Mouse (Mus musculus) midbrain, embryonic 10.5 days (tissue): ENCODE measurements around the gene Dgat2. TPM values are rescaled to one million over a fixed set of nuclear protein-coding genes. Genes with fewer than 3 reads are reported as not detected.

ENCODE experiments used
- DNase-seq: peaks from one replicate; pipeline ENCODE4 v3.0.0-alpha.2; 2017; ENCODE audit warnings: low spot score
- H3K27ac ChIP-seq: fragments of 300-500 bp; sonication (generic); replicated peaks from 2 replicates; pipeline ENCODE4 v1.5.1; 2016; ENCODE audit warnings: mild to moderate bottlenecking
- H3K27me3 ChIP-seq: fragments of 300-500 bp; sonication (generic); 2 replicates; pipeline ENCODE4 v1.6.1; 2016; ENCODE audit warnings: low read depth, mild to moderate bottlenecking; ENCODE audit not compliant: poor library complexity, severe bottlenecking
- H3K36me3 ChIP-seq: fragments of 300-500 bp; sonication (generic); 2 replicates; pipeline ENCODE4 v1.6.1; 2016; ENCODE audit warnings: mild to moderate bottlenecking, moderate library complexity
- H3K4me1 ChIP-seq: fragments of 300-500 bp; sonication (generic); 2 replicates; pipeline ENCODE4 v1.6.1; 2016
- H3K4me3 ChIP-seq: fragments of 300-500 bp; sonication (generic); 2 replicates; pipeline ENCODE4 v1.5.1; 2016; ENCODE audit warnings: mild to moderate bottlenecking, moderate library complexity
- H3K9me3 ChIP-seq: fragments of 300-500 bp; sonication (generic); replicated peaks from 2 replicates; pipeline ENCODE4 v1.6.1; 2016; ENCODE audit warnings: mild to moderate bottlenecking
- WGBS: fragments of 180-500 bp; shearing (Covaris S2); methylation state at CpG from one replicate; pipeline ENCODE4 v1.1.7; 2016; 5-methylcytosine and 5-hydroxymethylcytosine counted together
- polyA plus RNA-seq: library from polyadenylated mRNA; unstranded; fragments of >200 nt; fragmentation: Nextera tagmentation; extraction: Ambion mirVana; gene quantifications from 2 replicates; pipeline ENCODE4 v1.2.1, GENCODE M21; 2016

The Dgat2 gene
- polyA plus RNA-seq, 1 experiment from 2014 or later = 13.6 TPM

DNA sequence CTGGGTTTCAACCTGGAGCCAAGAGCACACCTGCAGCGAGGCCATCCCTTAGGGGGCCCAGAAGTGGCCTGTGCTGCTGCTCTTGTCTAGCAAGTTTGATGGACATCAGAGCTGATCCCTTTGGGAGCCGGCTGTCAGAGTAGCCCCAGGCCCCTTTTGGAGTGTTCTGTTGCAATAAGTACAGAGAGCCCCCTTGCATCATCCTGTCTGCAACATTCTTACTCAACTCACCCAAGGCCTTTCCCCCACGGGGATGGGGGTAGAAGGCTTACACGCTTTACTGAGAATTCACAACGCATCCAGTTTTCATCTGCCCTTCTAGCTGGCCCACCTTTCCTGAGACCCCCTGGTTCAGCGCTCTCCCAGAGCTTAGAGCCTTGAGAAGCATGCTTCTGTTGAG is 6.1 kb upstream of the Dgat2 start:
- no peak for DNase-seq
- Histone ChIP-seq H3K27ac (no peak overlapping the region), H3K9me3 (no peaks in the 10 kb centered on the region), H3K4me3 (no peak overlapping the region), H3K4me1 (peaks cover under 1% of the 10 kb centered on the region; the same call in 1 of the 2 replicates), H3K27me3 (peaks cover 13% of the 10 kb centered on the region), H3K36me3 (no peaks in the 10 kb centered on the region)
- WGBS = 75% methylated on average over 6 of the region's 6 CpGs

DNA sequence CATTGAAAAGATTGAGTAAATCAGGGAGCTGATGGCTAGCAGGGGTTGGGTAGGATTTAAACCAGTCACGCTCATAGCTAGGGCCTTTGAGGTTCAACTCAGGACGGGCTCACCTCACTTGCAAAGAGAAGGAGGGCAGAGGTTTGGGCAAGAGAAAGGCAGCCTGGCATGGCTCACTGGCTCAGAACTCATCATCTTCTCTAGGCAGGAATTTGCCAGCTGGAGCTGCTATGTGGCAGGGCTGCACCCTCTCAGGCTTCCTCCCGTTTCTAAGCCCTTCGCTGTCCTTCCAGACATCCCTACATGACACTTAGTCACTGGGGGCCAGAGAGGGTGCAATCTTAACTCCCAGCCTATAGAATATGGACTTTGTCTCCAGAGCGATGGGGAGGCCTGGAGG is 4.9 kb upstream of the Dgat2 start:
- no peak for DNase-seq
- H3K4me3 ChIP-seq = no peak overlapping the region
- no peaks in the 10 kb centered on the region for H3K36me3 ChIP-seq
- H3K27me3 ChIP-seq = peaks cover 18% of the 10 kb centered on the region
- H3K4me1 ChIP-seq = peaks cover 9% of the 10 kb centered on the region
- H3K9me3 ChIP-seq = no peaks in the 10 kb centered on the region
- H3K27ac ChIP-seq = no peak overlapping the region
- 87% methylated on average over 5 of the region's 5 CpGs for WGBS

DNA sequence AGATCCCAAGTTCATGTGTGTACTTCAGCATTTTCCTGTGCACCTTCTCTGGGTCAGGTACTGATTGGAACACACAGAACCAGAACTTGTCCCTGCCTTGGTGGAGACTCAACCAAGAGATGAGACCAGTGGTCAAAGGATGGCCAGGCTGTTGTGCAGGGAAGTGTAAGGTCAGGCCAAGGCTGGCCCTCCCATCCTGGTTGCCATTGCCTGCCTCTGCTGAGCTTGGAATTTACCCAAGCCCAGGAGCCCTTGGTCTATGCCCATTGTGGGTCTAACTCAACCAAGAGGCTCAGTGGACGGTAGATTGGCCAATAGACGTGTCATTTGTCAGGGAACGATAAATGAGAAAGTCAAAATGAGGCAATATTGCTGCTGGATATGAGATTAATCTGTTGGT is 2.9 kb upstream of the Dgat2 start:
- Histone ChIP-seq H3K9me3 (no peaks in the 10 kb centered on the region), H3K36me3 (no peaks in the 10 kb centered on the region), H3K27ac (no peak overlapping the region), H3K4me3 (no peak overlapping the region), H3K4me1 (peaks cover 22% of the 10 kb centered on the region), H3K27me3 (peaks cover 35% of the 10 kb centered on the region)
- 94% methylated on average over 3 of the region's 3 CpGs for WGBS
- no peak for DNase-seq

DNA sequence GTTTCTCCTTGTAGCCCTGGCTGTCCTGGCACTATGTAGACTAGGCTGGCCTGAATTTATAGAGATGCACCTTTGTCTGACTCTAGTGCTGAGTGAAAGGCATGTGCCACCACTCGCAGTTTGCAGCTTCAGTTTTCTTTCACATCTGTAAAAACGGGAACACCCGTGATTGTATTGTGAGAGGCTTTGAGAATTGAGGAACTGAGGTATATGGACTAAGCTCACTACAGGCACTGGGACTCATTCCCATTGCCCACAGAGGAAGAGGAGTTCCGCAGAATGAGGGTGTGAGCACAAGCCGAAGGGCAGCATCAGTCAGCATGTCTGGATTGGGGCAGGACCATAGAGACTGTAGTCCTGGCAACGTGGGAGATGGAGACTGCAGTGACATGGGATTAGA is 1.2 kb upstream of the Dgat2 start:
- WGBS = 77% methylated on average over 6 of the region's 6 CpGs
- Histone ChIP-seq H3K4me1 (peaks cover 22% of the 10 kb centered on the region), H3K9me3 (no peaks in the 10 kb centered on the region), H3K4me3 (no peak overlapping the region), H3K27me3 (peaks cover 40% of the 10 kb centered on the region), H3K36me3 (no peaks in the 10 kb centered on the region), H3K27ac (peak overlapping the region; percentile 93; the same call in 1 of the 2 replicates)
- DNase-seq = no peak

DNA sequence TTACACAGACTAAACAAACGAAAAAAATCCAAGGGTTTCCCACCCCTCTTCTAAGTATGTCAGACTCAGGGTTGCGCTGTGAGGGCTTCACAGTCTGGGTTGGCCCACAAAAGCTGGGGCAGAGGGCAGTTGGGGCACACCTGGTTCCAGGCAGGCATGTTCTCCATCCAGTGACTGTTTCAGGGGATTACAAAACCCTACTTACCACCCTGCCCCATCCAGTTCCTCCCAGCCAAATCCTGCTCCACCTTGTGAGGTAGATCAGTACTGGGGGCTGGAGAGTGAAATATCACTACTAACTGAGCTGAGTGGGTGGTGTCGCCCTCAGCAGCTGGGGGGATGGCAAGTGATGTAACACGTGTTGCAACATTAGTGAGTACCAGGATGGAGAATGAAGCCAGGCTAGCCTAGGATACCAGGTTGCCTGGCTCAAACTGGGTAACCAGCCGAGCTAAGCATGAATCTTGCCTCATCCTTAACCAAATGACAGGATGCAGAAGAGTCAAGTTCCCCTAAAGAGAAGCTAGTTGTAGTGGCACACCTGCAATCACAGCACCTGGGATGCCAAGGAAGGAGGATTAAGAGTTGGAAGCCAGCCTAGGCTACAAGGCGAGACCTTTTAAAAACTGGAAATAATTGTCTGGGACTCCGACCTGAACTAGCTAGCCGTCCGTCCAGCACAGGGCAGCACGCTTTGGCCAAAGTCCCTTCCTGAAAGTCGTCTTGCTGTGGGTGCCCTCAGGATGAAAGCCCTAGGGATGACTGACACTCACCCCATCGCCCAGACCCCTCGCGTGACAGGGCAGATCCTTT is 694 bp downstream of the Dgat2 start:
- Histone ChIP-seq H3K4me1 (peaks cover 33% of the 10 kb centered on the region), H3K9me3 (no peaks in the 10 kb centered on the region), H3K27ac (peak overlapping the region; percentile 93), H3K36me3 (no peaks in the 10 kb centered on the region), H3K4me3 (peak overlapping the region; percentile 76), H3K27me3 (peaks cover 40% of the 10 kb centered on the region)
- 23% methylated on average over 14 of the region's 14 CpGs for WGBS
- DNase-seq = no peak

DNA sequence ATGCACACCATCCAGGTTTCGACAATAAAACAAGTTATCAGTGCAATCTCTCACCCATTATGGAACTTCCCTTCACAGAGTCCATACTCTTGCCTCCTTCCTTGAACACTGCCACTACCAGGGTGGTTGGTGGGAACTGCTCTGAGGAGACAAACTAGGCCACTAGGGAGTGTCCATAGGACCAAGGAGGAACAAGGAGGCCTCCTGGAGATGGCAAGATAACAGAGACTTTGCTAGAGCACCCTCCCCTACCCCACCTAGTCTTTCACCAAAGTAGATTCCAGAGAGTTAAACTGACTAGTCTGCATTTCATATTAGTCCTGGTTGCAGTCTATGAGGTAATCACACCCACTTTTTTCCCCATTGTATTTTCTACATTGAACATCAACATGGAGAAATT is 2.4 kb downstream of the Dgat2 start:
- no peak for DNase-seq
- 96% methylated on average over 1 of the region's 1 CpGs for WGBS
- H3K27me3 ChIP-seq = peaks cover 35% of the 10 kb centered on the region
- H3K4me3 ChIP-seq = no peak overlapping the region
- H3K4me1 ChIP-seq = peaks cover 34% of the 10 kb centered on the region
- no peaks in the 10 kb centered on the region for H3K9me3 ChIP-seq
- H3K27ac ChIP-seq = no peak overlapping the region
- no peaks in the 10 kb centered on the region for H3K36me3 ChIP-seq

DNA sequence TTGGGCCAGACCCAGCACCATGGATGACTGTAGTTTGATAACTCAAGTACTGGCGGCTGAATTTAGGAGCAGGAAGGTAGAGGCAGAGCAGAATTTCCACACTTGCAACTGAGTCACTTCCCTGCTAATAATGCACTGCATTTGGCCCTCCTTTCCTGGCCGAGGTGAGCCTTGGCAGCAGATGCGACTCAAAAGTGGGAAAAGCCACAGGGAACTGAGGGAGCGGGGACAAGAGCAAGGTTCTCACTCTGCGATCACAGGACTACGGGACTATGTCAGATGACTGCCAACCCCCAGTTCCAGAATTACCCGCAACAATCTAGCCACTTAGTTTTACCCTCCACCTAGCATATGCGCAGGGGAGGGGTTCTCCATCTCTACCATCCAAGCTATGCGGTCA is 3.2 kb downstream of the Dgat2 start:
- DNase-seq = no peak
- no peak overlapping the region for H3K27ac ChIP-seq
- no peaks in the 10 kb centered on the region for H3K36me3 ChIP-seq
- H3K27me3 ChIP-seq = peaks cover 34% of the 10 kb centered on the region
- no peaks in the 10 kb centered on the region for H3K9me3 ChIP-seq
- no peak overlapping the region for H3K4me3 ChIP-seq
- 93% methylated on average over 9 of the region's 9 CpGs for WGBS
- peaks cover 34% of the 10 kb centered on the region for H3K4me1 ChIP-seq

DNA sequence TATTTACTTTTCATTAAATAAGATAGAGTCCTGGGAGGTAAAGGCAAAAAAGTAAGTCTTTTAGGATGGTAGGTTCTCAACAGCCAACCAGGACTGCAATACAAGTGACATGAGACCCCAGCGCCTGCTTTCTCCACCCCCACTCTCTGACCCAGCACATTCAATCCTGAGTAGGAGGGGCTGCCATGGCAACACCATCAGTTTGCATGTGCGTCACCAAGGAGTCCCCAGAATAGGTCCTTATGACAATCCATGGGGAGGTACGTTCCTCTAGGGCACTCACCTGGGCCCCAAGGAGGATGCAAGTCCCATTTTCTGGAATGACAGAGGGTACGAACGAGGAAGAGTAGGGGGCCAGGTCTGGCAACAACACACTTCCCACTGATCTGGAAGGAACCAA is 5.1 kb downstream of the Dgat2 start:
- no peak overlapping the region for H3K4me3 ChIP-seq
- H3K27ac ChIP-seq = no peak overlapping the region
- WGBS = 71% methylated on average over 5 of the region's 5 CpGs
- no peaks in the 10 kb centered on the region for H3K36me3 ChIP-seq
- H3K27me3 ChIP-seq = peaks cover 23% of the 10 kb centered on the region
- peaks cover 24% of the 10 kb centered on the region for H3K4me1 ChIP-seq
- H3K9me3 ChIP-seq = no peaks in the 10 kb centered on the region
- no peak for DNase-seq

DNA sequence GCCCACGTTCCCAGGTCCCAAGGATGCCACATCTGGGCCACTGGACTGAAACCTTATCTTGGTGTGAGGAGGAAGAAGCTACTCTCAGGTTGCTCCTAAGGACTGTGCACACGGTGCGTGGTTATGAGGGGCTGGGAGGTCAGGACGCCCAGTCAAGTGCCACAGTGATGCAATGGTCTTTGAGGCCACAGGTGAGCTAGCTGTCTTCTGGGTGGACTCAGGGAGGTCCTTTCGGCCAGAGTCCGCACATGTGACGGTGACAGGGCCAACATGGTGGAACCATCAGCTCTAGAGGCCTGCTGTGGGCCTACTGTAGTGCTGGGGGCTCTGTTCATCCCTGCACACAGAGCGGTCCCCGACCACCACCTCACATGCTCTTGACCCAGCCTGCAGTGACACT is 6.9 kb downstream of the Dgat2 start:
- WGBS = 95% methylated on average over 9 of the region's 9 CpGs

DNA sequence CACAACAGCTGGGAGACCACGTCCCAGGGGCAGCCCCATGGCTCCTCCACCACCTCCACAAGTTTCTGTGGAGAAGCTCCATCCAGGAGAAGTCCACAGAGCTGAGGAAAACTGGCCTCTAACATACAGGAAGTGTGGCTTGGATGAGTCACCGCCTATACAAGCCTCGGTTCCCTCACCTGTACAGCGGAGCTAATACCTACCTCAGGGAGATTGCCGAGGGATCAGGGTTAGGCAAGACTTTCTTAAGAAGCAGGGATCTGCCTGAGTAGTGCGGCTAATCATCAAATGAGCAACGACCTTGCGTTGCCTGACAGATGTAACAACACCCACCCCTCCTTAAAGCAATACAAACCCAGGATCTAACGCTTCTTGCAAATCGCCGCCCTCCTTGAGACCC is 7.4 kb downstream of the Dgat2 start:
- Histone ChIP-seq H3K27me3 (peaks cover 5% of the 10 kb centered on the region; the same call in 1 of the 2 replicates), H3K9me3 (no peaks in the 10 kb centered on the region)
- 89% methylated on average over 11 of the region's 11 CpGs for WGBS

More for the DNA sequence above, 6.9 kb downstream of the Dgat2 start:
- no peaks in the 10 kb centered on the region for H3K36me3 ChIP-seq
- H3K4me1 ChIP-seq = peaks cover 14% of the 10 kb centered on the region
- H3K27me3 ChIP-seq = peaks cover 8% of the 10 kb centered on the region
- H3K4me3 ChIP-seq = no peak overlapping the region
- no peaks in the 10 kb centered on the region for H3K9me3 ChIP-seq
- DNase-seq = no peak
- H3K27ac ChIP-seq = no peak overlapping the region

DNA sequence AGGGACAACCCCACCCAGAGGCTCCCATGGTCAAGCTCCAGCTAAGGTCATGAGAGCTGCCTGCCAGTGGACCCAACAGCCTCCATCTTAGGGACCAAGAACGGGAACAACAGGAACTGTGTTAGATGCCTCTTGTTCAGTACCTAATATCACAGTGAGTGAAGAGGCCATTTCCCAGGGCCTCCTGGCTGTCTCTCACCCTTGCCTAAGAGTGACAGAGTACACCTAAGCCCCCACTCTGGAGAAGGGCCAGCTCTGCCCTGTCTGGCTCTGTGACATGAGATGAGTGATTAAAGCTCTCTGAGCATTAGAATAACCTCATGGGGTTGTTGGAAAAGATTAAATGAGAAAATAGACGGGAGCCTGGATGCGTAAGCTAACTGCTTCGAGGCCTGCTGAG is 8.5 kb downstream of the Dgat2 start:
- H3K36me3 ChIP-seq = no peaks in the 10 kb centered on the region
- no peak overlapping the region for H3K4me3 ChIP-seq
- H3K4me1 ChIP-seq = peaks cover 12% of the 10 kb centered on the region
- no peak for DNase-seq
- H3K27ac ChIP-seq = no peak overlapping the region
- no peaks in the 10 kb centered on the region for H3K9me3 ChIP-seq
- WGBS = 95% methylated on average over 4 of the region's 4 CpGs
- H3K27me3 ChIP-seq = no peaks in the 10 kb centered on the region

More for the DNA sequence above, 7.4 kb downstream of the Dgat2 start:
- peaks cover 12% of the 10 kb centered on the region for H3K4me1 ChIP-seq
- no peak for DNase-seq
- H3K27ac ChIP-seq = no peak overlapping the region
- H3K36me3 ChIP-seq = no peaks in the 10 kb centered on the region
- no peak overlapping the region for H3K4me3 ChIP-seq

DNA sequence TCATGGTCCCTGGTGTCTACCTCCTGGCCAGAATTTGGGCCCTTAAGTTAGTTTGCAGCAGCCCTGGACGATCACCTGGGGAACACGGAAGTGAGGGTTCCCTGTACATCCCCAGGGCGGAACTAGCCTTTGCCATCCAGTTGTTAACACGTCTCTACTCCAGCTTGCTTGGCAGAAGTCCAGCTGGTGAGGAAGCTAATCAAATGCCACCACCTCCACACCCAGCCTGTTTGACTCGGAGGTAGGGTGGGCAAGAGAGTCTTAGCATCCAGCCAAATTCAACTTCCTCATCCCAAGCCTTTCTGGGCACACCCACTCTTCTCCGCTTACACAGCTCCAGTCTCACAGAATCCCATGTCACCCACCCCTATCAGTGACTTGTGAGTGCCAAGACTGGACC is 9.6 kb downstream of the Dgat2 start:
- peaks cover 11% of the 10 kb centered on the region for H3K4me1 ChIP-seq
- H3K36me3 ChIP-seq = no peaks in the 10 kb centered on the region
- no peak overlapping the region for H3K27ac ChIP-seq
- H3K9me3 ChIP-seq = no peaks in the 10 kb centered on the region
- H3K27me3 ChIP-seq = no peaks in the 10 kb centered on the region
- no peak for DNase-seq
- no peak overlapping the region for H3K4me3 ChIP-seq
- WGBS = 92% methylated on average over 6 of the region's 6 CpGs

DNA sequence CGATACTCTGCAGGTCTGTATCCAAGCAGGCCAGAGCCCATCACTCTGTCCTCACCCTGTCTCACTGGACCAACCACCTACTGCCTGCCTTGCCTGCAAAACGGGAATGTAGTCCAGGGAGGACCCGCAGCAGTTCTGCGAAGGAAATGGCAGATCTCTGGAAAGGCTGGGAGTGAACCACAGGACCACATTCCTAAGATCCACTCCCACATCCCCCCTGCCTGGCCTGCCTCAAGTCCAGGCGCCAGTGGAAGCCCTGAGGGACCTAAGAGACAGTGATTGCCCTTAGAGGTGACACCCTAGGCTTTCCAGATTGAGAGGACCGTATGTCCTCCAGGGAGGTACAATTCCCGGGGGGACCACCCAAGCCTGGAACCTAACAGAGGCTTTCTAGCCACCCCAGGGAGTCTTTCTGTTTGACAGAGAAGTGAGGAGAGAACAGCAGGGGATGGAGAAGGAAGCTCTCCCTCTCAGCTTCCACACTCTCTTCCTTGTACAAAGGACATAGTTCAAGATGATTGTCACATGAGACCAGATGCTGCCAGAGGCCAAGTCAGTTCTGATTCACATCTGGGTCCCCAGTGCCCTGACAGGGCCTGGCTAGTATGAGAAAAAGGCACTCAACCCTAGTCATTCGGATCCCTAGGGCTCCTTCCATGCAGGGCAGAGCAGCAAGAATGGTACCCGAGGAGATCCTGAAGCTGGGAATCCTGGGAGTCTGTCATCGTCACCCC is 10.6 kb downstream of the Dgat2 start:
- no peak for DNase-seq
- H3K36me3 ChIP-seq = no peaks in the 10 kb centered on the region
- 70% methylated on average over 10 of the region's 10 CpGs for WGBS
- no peaks in the 10 kb centered on the region for H3K9me3 ChIP-seq
- H3K4me3 ChIP-seq = no peak overlapping the region
- no peak overlapping the region for H3K27ac ChIP-seq
- H3K4me1 ChIP-seq = peaks cover 1% of the 10 kb centered on the region
- no peaks in the 10 kb centered on the region for H3K27me3 ChIP-seq
